Mouse (Mus musculus) activated CD4-positive, CD25-positive, alpha-beta regulatory T cell (primary cell): ENCODE results near the gene Olfr582. TPM values are rescaled to one million over a fixed set of nuclear protein-coding genes. Genes with fewer than 3 reads are reported as not detected.

Source experiments
- polyA plus RNA-seq, 2 experiments: library from polyadenylated mRNA; unstranded; fragments of 100-300 nt; shearing (Covaris generic); gene quantifications; one replicate each; pipeline ENCODE4 v1.2.1; 2017

The Olfr582 gene
- not detected for polyA plus RNA-seq

GRCm38 (mm10) chr7:103037724-103038123 is at the start of gene Olfr582:
Gene Olfr582 (plus strand): TSS chr7:103038024.

GRCm38 (mm10) chr7:102989224-102989623 is 48.6 kb upstream of the Olfr582 start, which contains the start of gene Olfr578:
Gene Olfr578 (minus strand): TSS chr7:102989324.

GRCm38 (mm10) chr7:103051000-103051399 is 13.2 kb downstream of the Olfr582 start, which contains the start of gene Olfr583:
Gene Olfr583 (plus strand): TSS chr7:103051300.

GRCm38 (mm10) chr7:103081585-103081984 is 43.8 kb downstream of the Olfr582 start, which contains the start of gene Olfr584:
Gene Olfr584 (plus strand): TSS chr7:103081885.

Other genes starting within 250 kb of the Olfr582 start
- gene Olfr564, start 234.5 kb upstream of the Olfr582 start, polyA plus RNA-seq, result not detected
- gene Olfr566, start 179.3 kb upstream of the Olfr582 start, polyA plus RNA-seq, result not detected
- under 1 TPM in 1 of 2 experiments, not detected in 1; 0.29 TPM for gene Olfr568, start 160.9 kb upstream of the Olfr582 start, polyA plus RNA-seq
- under 1 TPM in 1 of 2 experiments, not detected in 1; 0.42 TPM for gene Olfr569, start 147.1 kb upstream of the Olfr582 start, polyA plus RNA-seq
- gene Olfr570, start 143.4 kb upstream of the Olfr582 start, polyA plus RNA-seq, result under 1 TPM in 1 of 2 experiments, not detected in 1; 0.12 TPM
- gene Olfr571, start 120.5 kb upstream of the Olfr582 start, polyA plus RNA-seq, result not detected
- gene Olfr572, start 113.6 kb upstream of the Olfr582 start, polyA plus RNA-seq, result not detected
- gene Olfr573-ps1, start 95.4 kb upstream of the Olfr582 start, polyA plus RNA-seq, result under 1 TPM in 1 of 2 experiments, not detected in 1; 0.86 TPM
- gene Olfr574, start 89.6 kb upstream of the Olfr582 start, polyA plus RNA-seq, result not detected
- not detected for gene Olfr575, start 79.2 kb upstream of the Olfr582 start, polyA plus RNA-seq
- gene Olfr576, start 75.4 kb upstream of the Olfr582 start, polyA plus RNA-seq, result under 1 TPM in 1 of 2 experiments, not detected in 1; 0.25 TPM
- gene Olfr577, start 62.1 kb upstream of the Olfr582 start, polyA plus RNA-seq, result under 1 TPM in 1 of 2 experiments, not detected in 1; 0.12 TPM
- gene Olfr578, start 48.7 kb upstream of the Olfr582 start, polyA plus RNA-seq, result not detected
- gene Olfr583, start 13.3 kb downstream of the Olfr582 start, polyA plus RNA-seq, result not detected
- under 1 TPM in 1 of 2 experiments, not detected in 1; 0.41 TPM for gene Olfr584, start 43.9 kb downstream of the Olfr582 start, polyA plus RNA-seq
- gene Olfr585, start 59.7 kb downstream of the Olfr582 start, polyA plus RNA-seq, result not detected
- gene Olfr586, start 87.6 kb downstream of the Olfr582 start, polyA plus RNA-seq, result not detected
- under 1 TPM in 1 of 2 experiments, not detected in 1; 0.04 TPM for gene Olfr588-ps1, start 102.9 kb downstream of the Olfr582 start, polyA plus RNA-seq
- gene Olfr589, start 118.3 kb downstream of the Olfr582 start, polyA plus RNA-seq, result not detected
- not detected for gene Olfr591, start 140.3 kb downstream of the Olfr582 start, polyA plus RNA-seq
- gene Olfr592, start 146.8 kb downstream of the Olfr582 start, polyA plus RNA-seq, result under 1 TPM in 1 of 2 experiments, not detected in 1; 0.05 TPM
- not detected for gene Olfr593, start 173.8 kb downstream of the Olfr582 start, polyA plus RNA-seq
- gene Olfr594, start 179.0 kb downstream of the Olfr582 start, polyA plus RNA-seq, result under 1 TPM in 1 of 2 experiments, not detected in 1; 0.36 TPM
- not detected for gene Usp17ld, start 214.5 kb downstream of the Olfr582 start, polyA plus RNA-seq